Mouse (Mus musculus): ENCODE measurements around the gene Tns1.
A peak's percentile ranks its signal among the peaks of the same experiment; 100 is the strongest.

The Tns1 gene

GRCm38 (mm10) chr1:74060046-74060445 lies 64.2 kb downstream of the Tns1 start:
- no peak for DNase-seq (ENCODE audit: low read depth in 2 of 2, low spot score in 2 of 2)

GRCm38 (mm10) chr1:74059552-74059951 lies 64.7 kb downstream of the Tns1 start:
- no peak for DNase-seq (ENCODE audit: low read depth in 2 of 2, low spot score in 2 of 2)

GRCm38 (mm10) chr1:74058771-74059170 lies 65.5 kb downstream of the Tns1 start:
- no peak for DNase-seq (ENCODE audit: low read depth in 2 of 2, low spot score in 2 of 2)

GRCm38 (mm10) chr1:74058309-74058708 lies 65.9 kb downstream of the Tns1 start:
- no peak for DNase-seq (ENCODE audit: low read depth in 2 of 2, low spot score in 2 of 2)

- no peak for DNase-seq (ENCODE audit: low read depth in 2 of 2, low spot score in 2 of 2)
Observed at GRCm38 (mm10) chr1:74057501-74057900, 66.7 kb downstream of the Tns1 start.

GRCm38 (mm10) chr1:74055552-74055951 lies 68.7 kb downstream of the Tns1 start:
- no peak for DNase-seq (ENCODE audit: low read depth in 2 of 2, low spot score in 2 of 2)

- no peak for DNase-seq (ENCODE audit: low read depth in 2 of 2, low spot score in 2 of 2)
Observed at GRCm38 (mm10) chr1:74054471-74054870, 69.8 kb downstream of the Tns1 start.

- DNase-seq (ENCODE audit: low read depth in 2 of 2, low spot score in 2 of 2) = no peak
Observed at GRCm38 (mm10) chr1:74054007-74054406, 70.2 kb downstream of the Tns1 start.

GRCm38 (mm10) chr1:74053068-74053467 lies 71.2 kb downstream of the Tns1 start:
- DNase-seq (ENCODE audit: low read depth in 2 of 2, low spot score in 2 of 2) = no peak

GRCm38 (mm10) chr1:74051349-74051748 lies 72.9 kb downstream of the Tns1 start:
- DNase-seq (ENCODE audit: low read depth in 2 of 2, low spot score in 2 of 2) = no peak

GRCm38 (mm10) chr1:74049430-74049829 lies 74.8 kb downstream of the Tns1 start:
- DNase-seq (ENCODE audit: low read depth in 2 of 2, low spot score in 2 of 2) = no peak

- no peak for DNase-seq (ENCODE audit: low read depth in 2 of 2, low spot score in 2 of 2)
Observed at GRCm38 (mm10) chr1:74047722-74048121, 76.5 kb downstream of the Tns1 start.

GRCm38 (mm10) chr1:74047311-74047710 lies 76.9 kb downstream of the Tns1 start:
- no peak for DNase-seq (ENCODE audit: low read depth in 2 of 2, low spot score in 2 of 2)

- DNase-seq (ENCODE audit: low read depth in 2 of 2, low spot score in 2 of 2) = no peak
Observed at GRCm38 (mm10) chr1:74045034-74045433, 79.2 kb downstream of the Tns1 start.

- no peak for DNase-seq (ENCODE audit: low read depth in 2 of 2, low spot score in 2 of 2)
Observed at GRCm38 (mm10) chr1:74044421-74044820, 79.8 kb downstream of the Tns1 start.

GRCm38 (mm10) chr1:74043584-74044105 lies 80.6 kb downstream of the Tns1 start:
- no peak for DNase-seq (ENCODE audit: low read depth in 2 of 2, low spot score in 2 of 2)

- DNase-seq (ENCODE audit: low read depth in 2 of 2, low spot score in 2 of 2) = no peak
Observed at GRCm38 (mm10) chr1:74042711-74043467, 81.4 kb downstream of the Tns1 start.

- no peak for DNase-seq (ENCODE audit: low read depth in 2 of 2, low spot score in 2 of 2)
Observed at GRCm38 (mm10) chr1:74041692-74042091, 82.6 kb downstream of the Tns1 start.

GRCm38 (mm10) chr1:74041178-74041577 lies 83.1 kb downstream of the Tns1 start:
- DNase-seq (ENCODE audit: low read depth in 2 of 2, low spot score in 2 of 2) = no peak

GRCm38 (mm10) chr1:74036560-74037390 lies 87.5 kb downstream of the Tns1 start:
- peak in 1 of 2 experiments; percentile 19 for DNase-seq (ENCODE audit: low read depth in 2 of 2, low spot score in 2 of 2)

- DNase-seq (ENCODE audit: low read depth in 2 of 2, low spot score in 2 of 2) = no peak
Observed at GRCm38 (mm10) chr1:74035912-74036489, 88.2 kb downstream of the Tns1 start.

- DNase-seq (ENCODE audit: low read depth in 2 of 2, low spot score in 2 of 2) = no peak
Observed at GRCm38 (mm10) chr1:74035487-74035886, 88.8 kb downstream of the Tns1 start.
